Mouse (Mus musculus) myocyte (in vitro differentiated cells): ENCODE measurements around the gene Hapln2. TPM values are rescaled to one million over a fixed set of nuclear protein-coding genes. Genes with fewer than 3 reads are reported as not detected.

Experiments used
- H3K27me3 ChIP-seq: one replicate; pipeline ENCODE4 v1.6.1; 2011; ENCODE audit not compliant: control insufficient read depth, insufficient read depth, insufficient read length
- H3K36me3 ChIP-seq: one replicate; pipeline ENCODE4 v1.6.1; 2011; ENCODE audit not compliant: control insufficient read depth, insufficient read depth
- H3K4me2 ChIP-seq: one replicate; pipeline ENCODE4 v1.6.1; 2011; ENCODE audit warnings: low read depth, control low read depth
- H3K4me3 ChIP-seq: one replicate; pipeline ENCODE4 v1.5.1; 2011; ENCODE audit warnings: mild to moderate bottlenecking, control low read depth, moderate library complexity
- H3K79me2 ChIP-seq: one replicate; pipeline ENCODE4 v1.6.1; 2011; ENCODE audit not compliant: control insufficient read depth, insufficient read depth
- H3ac ChIP-seq: one replicate; pipeline ENCODE4 v1.6.1; 2011; ENCODE audit not compliant: control insufficient read depth, insufficient read length
- CEBPB ChIP-seq: IDR thresholded peaks from 2 replicates; pipeline ENCODE4 v1.6.1; 2011; ENCODE audit warnings: mild to moderate bottlenecking, moderate library complexity; ENCODE audit not compliant: poor library complexity, insufficient read depth, severe bottlenecking
- E2F4 ChIP-seq: IDR thresholded peaks from one replicate; pipeline ENCODE4 v1.6.1; 2011; ENCODE audit warnings: mild to moderate bottlenecking, control low read depth, moderate library complexity; ENCODE audit not compliant: insufficient read depth
- MAX ChIP-seq: IDR thresholded peaks from one replicate; pipeline ENCODE4 v1.6.1; 2011; ENCODE audit warnings: low read depth, mild to moderate bottlenecking, control low read depth
- MYOD1 ChIP-seq, 3 experiments: IDR thresholded peaks; one replicate each; pipeline ENCODE4 v1.6.1; 2011; ENCODE audit warnings: control low read depth in 2 of 3, low read depth in 2 of 3, mild to moderate bottlenecking in 2 of 3, moderate library complexity in 1 of 3; ENCODE audit not compliant: insufficient read length in 2 of 3, control insufficient read depth in 1 of 3
- MYOG ChIP-seq, 3 experiments: IDR thresholded peaks; one replicate each; pipeline ENCODE4 v1.6.1; 2011; ENCODE audit warnings: control low read depth in 2 of 3, low read depth in 2 of 3, mild to moderate bottlenecking in 2 of 3; ENCODE audit not compliant: insufficient read length in 2 of 3, control insufficient read depth in 1 of 3, insufficient read depth in 1 of 3
- POLR2A ChIP-seq: IDR thresholded peaks from one replicate; pipeline ENCODE4 v1.6.1; 2011; ENCODE audit warnings: low read depth, mild to moderate bottlenecking, control low read depth, moderate library complexity; ENCODE audit not compliant: insufficient read length
- POLR2AphosphoS2 ChIP-seq: IDR thresholded peaks from one replicate; pipeline ENCODE4 v1.6.1; 2011; ENCODE audit warnings: low read depth, control low read depth; ENCODE audit not compliant: insufficient read length
- REST ChIP-seq: IDR thresholded peaks from one replicate; pipeline ENCODE4 v1.6.1; 2011; ENCODE audit warnings: mild to moderate bottlenecking, control low read depth, moderate library complexity; ENCODE audit not compliant: insufficient read depth, insufficient read length
- SRF ChIP-seq: IDR thresholded peaks from one replicate; pipeline ENCODE4 v1.6.1; 2011; ENCODE audit warnings: low read depth; ENCODE audit not compliant: control insufficient read depth, insufficient read length
- TCF12 ChIP-seq: IDR thresholded peaks from one replicate; pipeline ENCODE4 v1.6.1; 2011; ENCODE audit warnings: mild to moderate bottlenecking, control low read depth; ENCODE audit not compliant: poor library complexity, insufficient read depth, severe bottlenecking
- TCF3 ChIP-seq: IDR thresholded peaks from one replicate; pipeline ENCODE4 v1.6.1; 2011; ENCODE audit warnings: low read depth, control low read depth; ENCODE audit not compliant: insufficient read length
- USF1 ChIP-seq: IDR thresholded peaks from one replicate; pipeline ENCODE4 v1.6.1; 2011; ENCODE audit warnings: low read depth, mild to moderate bottlenecking, control low read depth, moderate library complexity
- polyA plus RNA-seq: library from polyadenylated mRNA; unstranded; fragments of >200 nt; fragmentation: generic; extraction: Trizol; gene quantifications from one replicate; pipeline ENCODE4 v1.2.1, GENCODE M21; 2012; ENCODE audit warnings: missing spikeins

Hapln2 gene
- not detected for polyA plus RNA-seq

- Histone ChIP-seq H3ac (no peak within 1 kb of the TSS), H3K79me2 (no peaks in the 10 kb centered on the region), H3K4me2 (no peak within 1 kb of the TSS), H3K4me3 (no peak within 1 kb of the TSS), H3K27me3 (peaks cover 37% of the 10 kb centered on the region), H3K36me3 (no peaks in the 10 kb centered on the region)
- TF ChIP-seq MAX = no peak
- TF ChIP-seq MYOG (IDR thresholded peaks at IDR 0.05; ENCODE audit: control insufficient read depth in 1 of 3, insufficient read depth in 1 of 3, insufficient read length in 2 of 3, low read depth in 2 of 3) = no peak
- TF ChIP-seq TCF12 = no peak
- TF ChIP-seq SRF = no peak
- TF ChIP-seq REST = no peak
- no peak for TF ChIP-seq TCF3
- TF ChIP-seq CEBPB = no peak
- no peak for TF ChIP-seq POLR2AphosphoS2
- TF ChIP-seq POLR2A = no peak
- no peak for TF ChIP-seq USF1
- no peak for TF ChIP-seq MYOD1 (IDR thresholded peaks at IDR 0.05; ENCODE audit: control insufficient read depth in 1 of 3, insufficient read length in 2 of 3, low read depth in 2 of 3)
- no peak for TF ChIP-seq E2F4
Observed at GRCm38 (mm10) chr3:88027434-88028186, at the start of gene Hapln2. Hapln2 (minus strand) TSS chr3:88027583.

- H3K4me2 ChIP-seq = no peak overlapping the region
- peaks cover 14% of the 10 kb centered on the region for H3K27me3 ChIP-seq
- H3K36me3 ChIP-seq = no peaks in the 10 kb centered on the region
- H3K4me3 ChIP-seq = no peak overlapping the region
- H3K79me2 ChIP-seq = no peaks in the 10 kb centered on the region
- no peak overlapping the region for H3ac ChIP-seq
- no peak for TF ChIP-seq CEBPB
- no peak for TF ChIP-seq MAX
- TF ChIP-seq REST = no peak
- TF ChIP-seq E2F4 = no peak
Observed at GRCm38 (mm10) chr3:88074766-88075165, 47.4 kb upstream of the Hapln2 start.

DNA sequence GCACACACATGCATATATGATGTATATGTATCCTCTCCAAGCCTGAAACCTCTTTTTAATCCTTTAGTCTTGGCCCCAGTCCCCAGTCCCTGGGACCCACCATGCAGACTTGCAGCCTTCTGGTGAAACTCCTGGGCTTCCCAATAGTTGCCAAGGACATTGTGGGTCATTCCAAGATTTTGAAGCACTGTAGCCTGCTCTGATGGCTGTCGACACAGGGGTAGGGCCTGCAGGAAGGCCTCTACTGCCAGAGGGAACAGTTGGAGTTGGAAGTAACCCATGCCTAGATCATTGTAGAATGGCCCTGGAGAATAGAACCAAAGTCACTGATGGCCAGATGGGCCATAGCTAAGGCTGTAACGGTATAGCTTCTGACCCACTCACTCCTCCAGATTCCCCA, 47.0 kb upstream of the Hapln2 start:
- Histone ChIP-seq H3K4me2 (no peak overlapping the region), H3K79me2 (no peaks in the 10 kb centered on the region), H3K4me3 (no peak overlapping the region), H3K36me3 (no peaks in the 10 kb centered on the region), H3ac (no peak overlapping the region), H3K27me3 (peaks cover 14% of the 10 kb centered on the region)
- no peak for TF ChIP-seq POLR2AphosphoS2
- TF ChIP-seq USF1 = no peak
- no peak for TF ChIP-seq CEBPB
- TF ChIP-seq MYOD1 (IDR thresholded peaks at IDR 0.05; ENCODE audit: control insufficient read depth in 1 of 3, insufficient read length in 2 of 3, low read depth in 2 of 3) = no peak
- TF ChIP-seq MAX = no peak
- no peak for TF ChIP-seq TCF3
- no peak for TF ChIP-seq MYOG (IDR thresholded peaks at IDR 0.05; ENCODE audit: control insufficient read depth in 1 of 3, insufficient read depth in 1 of 3, insufficient read length in 2 of 3, low read depth in 2 of 3)
- TF ChIP-seq E2F4 = no peak
- TF ChIP-seq TCF12 = no peak
- TF ChIP-seq SRF = no peak
- TF ChIP-seq POLR2A = no peak
- TF ChIP-seq REST = no peak

DNA sequence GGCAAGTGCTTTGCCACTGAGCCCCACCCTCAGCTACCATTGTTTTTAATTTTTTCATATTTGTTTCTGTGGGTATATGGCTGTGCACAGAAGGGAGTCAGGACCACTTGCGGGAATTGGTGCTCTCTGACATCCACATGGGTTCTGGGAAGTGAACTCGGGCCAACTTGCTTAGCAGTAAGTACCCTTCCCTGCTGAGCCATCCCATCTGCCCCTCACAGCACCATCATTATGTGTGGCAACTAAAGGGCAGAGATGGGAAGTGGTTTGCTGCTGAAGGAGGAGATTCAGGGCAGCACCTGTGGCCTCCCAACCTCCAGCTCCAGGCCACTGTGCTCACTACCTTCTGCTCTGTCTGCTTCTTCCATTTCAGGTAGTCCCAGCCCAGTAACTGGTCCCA, 46.2 kb upstream of the Hapln2 start:
- H3K36me3 ChIP-seq = no peaks in the 10 kb centered on the region
- no peak overlapping the region for H3ac ChIP-seq
- TF ChIP-seq MYOD1 (IDR thresholded peaks at IDR 0.05; ENCODE audit: control insufficient read depth in 1 of 3, insufficient read length in 2 of 3, low read depth in 2 of 3) (no peak), MAX (no peak), TCF12 (no peak), SRF (no peak), POLR2A (no peak), E2F4 (no peak), REST (no peak), CEBPB (no peak), TCF3 (no peak)
- H3K4me2 ChIP-seq = no peak overlapping the region
- peaks cover 14% of the 10 kb centered on the region for H3K27me3 ChIP-seq
- H3K4me3 ChIP-seq = no peak overlapping the region
- no peaks in the 10 kb centered on the region for H3K79me2 ChIP-seq

GRCm38 (mm10) chr3:88071783-88072182, 44.4 kb upstream of the Hapln2 start:
- Histone ChIP-seq H3K36me3 (no peaks in the 10 kb centered on the region), H3K27me3 (peaks cover 14% of the 10 kb centered on the region), H3K79me2 (no peaks in the 10 kb centered on the region), H3K4me3 (no peak overlapping the region), H3ac (no peak overlapping the region), H3K4me2 (no peak overlapping the region)
- TF ChIP-seq POLR2AphosphoS2 (no peak), TCF3 (no peak), MYOG (IDR thresholded peaks at IDR 0.05; ENCODE audit: control insufficient read depth in 1 of 3, insufficient read depth in 1 of 3, insufficient read length in 2 of 3, low read depth in 2 of 3) (no peak)
